Mouse (Mus musculus) retina, adult 2 months (tissue): Measurements from ENCODE around the gene Scn4a.

Experiments
- DNase-seq: peaks from one replicate; pipeline ENCODE4 v3.0.0-alpha.2; 2012; ENCODE audit warnings: low read depth, low spot score

The Scn4a gene

GRCm38 (mm10) chr11:106314333-106314812 is 38.7 kb downstream of the Scn4a start, which contains the start of gene Cd79b:
Gene Cd79b, minus strand, starts transcription at chr11:106314762.
- DNase-seq = no peak

GRCm38 (mm10) chr11:106313533-106313932 is 39.6 kb downstream of the Scn4a start:
- DNase-seq = no peak

- no peak for DNase-seq
These were observed 43.0 kb downstream of the Scn4a start for GRCm38 (mm10) chr11:106310123-106310522.

- no peak for DNase-seq
These were observed 44.9 kb downstream of the Scn4a start for GRCm38 (mm10) chr11:106308162-106308561.

- no peak for DNase-seq
These were observed 45.7 kb downstream of the Scn4a start for GRCm38 (mm10) chr11:106307432-106307831.

- no peak for DNase-seq
These were observed 46.3 kb downstream of the Scn4a start for GRCm38 (mm10) chr11:106306758-106307157.

GRCm38 (mm10) chr11:106306065-106306385 is 47.1 kb downstream of the Scn4a start:
- no peak for DNase-seq

GRCm38 (mm10) chr11:106305348-106306064 is 47.6 kb downstream of the Scn4a start:
- DNase-seq = no peak

GRCm38 (mm10) chr11:106302634-106303033 is 50.5 kb downstream of the Scn4a start:
- peak; percentile 47 for DNase-seq

GRCm38 (mm10) chr11:106301765-106302164 is 51.3 kb downstream of the Scn4a start, which contains the start of gene Gh:
Gene Gh, minus strand, starts transcription at chr11:106301865.
- no peak for DNase-seq

- no peak for DNase-seq
These were observed 61.2 kb downstream of the Scn4a start for GRCm38 (mm10) chr11:106291861-106292260.

GRCm38 (mm10) chr11:106290376-106290775 is 62.7 kb downstream of the Scn4a start:
- DNase-seq = no peak

- DNase-seq = no peak
These were observed 63.7 kb downstream of the Scn4a start for GRCm38 (mm10) chr11:106289369-106289768.

GRCm38 (mm10) chr11:106286987-106287386 is 66.1 kb downstream of the Scn4a start:
- DNase-seq = no peak

- DNase-seq = no peak
These were observed 66.9 kb downstream of the Scn4a start for GRCm38 (mm10) chr11:106286206-106286605.

- no peak for DNase-seq
These were observed 69.0 kb downstream of the Scn4a start for GRCm38 (mm10) chr11:106284126-106284525.

GRCm38 (mm10) chr11:106283371-106283770 is 69.7 kb downstream of the Scn4a start:
- no peak for DNase-seq

- DNase-seq = no peak
These were observed 70.6 kb downstream of the Scn4a start for GRCm38 (mm10) chr11:106282452-106282851.

- DNase-seq = peak; percentile 79
These were observed 76.6 kb downstream of the Scn4a start, which contains the start of gene Tcam1 for GRCm38 (mm10) chr11:106276454-106276853. Gene Tcam1, plus strand, starts transcription at chr11:106276672.

GRCm38 (mm10) chr11:106274971-106275411 is 78.1 kb downstream of the Scn4a start:
- DNase-seq = no peak

- no peak for DNase-seq
These were observed 78.7 kb downstream of the Scn4a start for GRCm38 (mm10) chr11:106274374-106274773.

GRCm38 (mm10) chr11:106273811-106274210 is 79.3 kb downstream of the Scn4a start:
- no peak for DNase-seq

GRCm38 (mm10) chr11:106273311-106273684 is 79.8 kb downstream of the Scn4a start:
- no peak for DNase-seq
